Mouse (Mus musculus): ENCODE data around the gene Nhlh2. TPM values are rescaled to one million over a fixed set of nuclear protein-coding genes. Genes with fewer than 3 reads are reported as not detected.
A peak's percentile ranks its signal among the peaks of the same experiment; 100 is the strongest.

Gene Nhlh2
- polyA plus RNA-seq, 1 experiment from 2014 or later = 20.8 TPM

- H3K4me1 ChIP-seq (ENCODE audit: control insufficient read depth, insufficient read depth, low read length) = no peaks in the 10 kb centered on the region
- no peak for ATAC-seq (ENCODE audit: low read depth)
- H3K9me3 ChIP-seq (ENCODE audit: control insufficient read depth, low read length) = no peaks in the 10 kb centered on the region
- no peak overlapping the region for H3K27ac ChIP-seq (ENCODE audit: low read depth, low read length)
- no peaks in the 10 kb centered on the region for H3K27me3 ChIP-seq (ENCODE audit: control insufficient read depth, insufficient read depth, low read length)
- H3K9ac ChIP-seq (replicated peaks; ENCODE audit: low read depth, low read length) = no peak overlapping the region
- H3K36me3 ChIP-seq (ENCODE audit: control insufficient read depth, insufficient read depth, low read length) = no peaks in the 10 kb centered on the region
- no peak overlapping the region for H3K4me2 ChIP-seq (ENCODE audit: low read depth, low read length)
- H3K4me3 ChIP-seq (ENCODE audit: low read depth, low read length) = no peak overlapping the region
- 92% methylated on average over 4 of the region's 4 CpGs for WGBS
Observed at GRCm38 (mm10) chr3:102041632-102042031, 31.8 kb downstream of the Nhlh2 start.

DNA sequence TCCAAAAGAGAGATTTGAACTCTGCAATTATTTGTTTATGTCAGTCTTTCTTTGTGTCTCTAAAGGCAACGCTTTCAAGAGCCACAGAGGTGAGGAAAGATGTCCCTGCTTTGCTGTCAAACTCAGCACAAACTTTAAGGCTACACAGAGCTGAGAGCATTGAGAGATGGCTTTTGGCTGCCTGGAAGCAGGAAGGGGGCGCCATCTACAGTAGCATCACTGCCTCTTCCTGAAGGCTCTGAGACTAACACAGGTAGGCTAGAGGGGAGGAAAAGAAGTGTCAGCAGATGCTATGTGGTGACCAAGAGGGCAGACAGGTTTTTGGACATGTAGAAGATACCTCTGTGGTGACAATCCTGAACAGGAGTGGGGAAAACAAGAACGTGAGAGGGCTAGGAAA lies 35.2 kb downstream of the Nhlh2 start:
- Histone ChIP-seq H3K4me3 (ENCODE audit: low read depth, low read length) (no peak overlapping the region), H3K27me3 (ENCODE audit: control insufficient read depth, insufficient read depth, low read length) (no peaks in the 10 kb centered on the region), H3K4me2 (ENCODE audit: low read depth, low read length) (no peak overlapping the region), H3K9me3 (ENCODE audit: control insufficient read depth, low read length) (no peaks in the 10 kb centered on the region), H3K9ac (replicated peaks; ENCODE audit: low read depth, low read length) (no peak overlapping the region), H3K4me1 (ENCODE audit: control insufficient read depth, insufficient read depth, low read length) (no peaks in the 10 kb centered on the region), H3K36me3 (ENCODE audit: control insufficient read depth, insufficient read depth, low read length) (no peaks in the 10 kb centered on the region), H3K27ac (ENCODE audit: low read depth, low read length) (no peak overlapping the region)
- WGBS = 38% methylated on average over 3 of the region's 3 CpGs
- ATAC-seq (ENCODE audit: low read depth) = no peak

GRCm38 (mm10) chr3:102047532-102047931 lies 37.7 kb downstream of the Nhlh2 start:
- Histone ChIP-seq H3K4me2 (ENCODE audit: low read depth, low read length) (no peak overlapping the region), H3K27ac (ENCODE audit: low read depth, low read length) (no peak overlapping the region), H3K27me3 (ENCODE audit: control insufficient read depth, insufficient read depth, low read length) (no peaks in the 10 kb centered on the region), H3K9me3 (ENCODE audit: control insufficient read depth, low read length) (no peaks in the 10 kb centered on the region), H3K4me3 (ENCODE audit: low read depth, low read length) (no peak overlapping the region), H3K4me1 (ENCODE audit: control insufficient read depth, insufficient read depth, low read length) (no peaks in the 10 kb centered on the region), H3K9ac (replicated peaks; ENCODE audit: low read depth, low read length) (no peak overlapping the region), H3K36me3 (ENCODE audit: control insufficient read depth, insufficient read depth, low read length) (no peaks in the 10 kb centered on the region)
- ATAC-seq (ENCODE audit: low read depth) = no peak
- WGBS = 92% methylated on average over 2 of the region's 2 CpGs

DNA sequence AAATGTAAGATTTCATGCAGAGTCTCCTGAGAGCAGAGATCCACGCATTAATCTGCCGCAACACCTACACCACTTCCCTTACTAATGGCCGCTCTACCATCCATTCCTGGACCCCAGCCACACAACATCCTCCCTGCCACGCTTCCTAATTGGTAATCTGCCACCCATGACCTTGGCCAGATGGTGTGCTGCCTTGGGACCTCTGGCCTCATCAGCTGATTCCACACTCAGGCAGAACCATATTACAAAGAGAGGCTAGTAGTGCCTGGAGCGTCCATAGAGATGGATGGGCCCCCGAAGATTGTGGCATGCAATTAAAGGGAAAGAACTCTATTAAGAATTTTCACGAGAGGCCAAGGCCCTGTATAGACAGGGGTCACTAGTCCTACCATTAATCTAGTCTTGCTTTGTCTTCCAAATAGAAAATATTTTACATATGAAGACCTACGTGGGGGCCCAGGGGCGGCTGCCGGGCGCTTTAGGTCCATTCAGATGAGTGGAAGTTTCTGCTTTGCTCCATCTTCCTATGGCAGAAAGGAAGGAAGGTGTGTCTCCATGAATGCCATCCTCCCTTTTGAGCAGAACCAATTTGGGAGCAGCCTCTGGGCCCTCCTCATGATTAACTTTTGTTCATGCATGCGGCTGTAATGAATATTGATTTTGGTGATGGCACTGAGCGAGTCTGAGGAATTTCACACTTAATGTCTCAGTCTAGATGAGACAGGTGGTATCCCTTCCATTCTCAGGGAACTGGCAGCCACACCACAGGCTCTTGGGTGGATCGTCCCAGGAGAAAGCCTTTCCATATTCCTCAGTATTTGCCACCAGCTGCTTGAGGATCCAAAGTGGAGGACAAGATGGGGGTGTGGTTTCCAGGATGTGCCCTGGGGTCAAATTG lies 39.6 kb downstream of the Nhlh2 start:
- no peaks in the 10 kb centered on the region for H3K36me3 ChIP-seq (ENCODE audit: control insufficient read depth, insufficient read depth, low read length)
- no peak overlapping the region for H3K27ac ChIP-seq (ENCODE audit: low read depth, low read length)
- H3K9me3 ChIP-seq (ENCODE audit: control insufficient read depth, low read length) = no peaks in the 10 kb centered on the region
- no peak overlapping the region for H3K4me3 ChIP-seq (ENCODE audit: low read depth, low read length)
- H3K4me2 ChIP-seq (ENCODE audit: low read depth, low read length) = no peak overlapping the region
- H3K27me3 ChIP-seq (ENCODE audit: control insufficient read depth, insufficient read depth, low read length) = no peaks in the 10 kb centered on the region
- WGBS = 21% methylated on average over 14 of the region's 14 CpGs
- no peak overlapping the region for H3K9ac ChIP-seq (replicated peaks; ENCODE audit: low read depth, low read length)
- no peaks in the 10 kb centered on the region for H3K4me1 ChIP-seq (ENCODE audit: control insufficient read depth, insufficient read depth, low read length)
- ATAC-seq (ENCODE audit: low read depth) = peak; percentile 82

- peak; percentile 33; the same call in 1 of the 2 replicates for ATAC-seq (ENCODE audit: low read depth)
- WGBS = 25% methylated on average over 3 of the region's 3 CpGs
- no peak overlapping the region for H3K27ac ChIP-seq (ENCODE audit: low read depth, low read length)
Observed at GRCm38 (mm10) chr3:102052036-102052435, 42.2 kb downstream of the Nhlh2 start.

GRCm38 (mm10) chr3:102053293-102053692 lies 43.4 kb downstream of the Nhlh2 start:
- Histone ChIP-seq H3K27ac (ENCODE audit: low read depth, low read length) (no peak overlapping the region), H3K36me3 (ENCODE audit: control insufficient read depth, insufficient read depth, low read length) (no peaks in the 10 kb centered on the region), H3K9ac (replicated peaks; ENCODE audit: low read depth, low read length) (no peak overlapping the region), H3K27me3 (ENCODE audit: control insufficient read depth, insufficient read depth, low read length) (no peaks in the 10 kb centered on the region), H3K4me2 (ENCODE audit: low read depth, low read length) (no peak overlapping the region), H3K9me3 (ENCODE audit: control insufficient read depth, low read length) (no peaks in the 10 kb centered on the region), H3K4me3 (ENCODE audit: low read depth, low read length) (no peak overlapping the region), H3K4me1 (ENCODE audit: control insufficient read depth, insufficient read depth, low read length) (no peaks in the 10 kb centered on the region)
- ATAC-seq (ENCODE audit: low read depth) = no peak
- WGBS = 23% methylated on average over 8 of the region's 8 CpGs

More at GRCm38 (mm10) chr3:102052036-102052435, 42.2 kb downstream of the Nhlh2 start:
- Histone ChIP-seq H3K36me3 (ENCODE audit: control insufficient read depth, insufficient read depth, low read length) (no peaks in the 10 kb centered on the region), H3K9me3 (ENCODE audit: control insufficient read depth, low read length) (no peaks in the 10 kb centered on the region), H3K4me1 (ENCODE audit: control insufficient read depth, insufficient read depth, low read length) (no peaks in the 10 kb centered on the region), H3K9ac (replicated peaks; ENCODE audit: low read depth, low read length) (no peak overlapping the region), H3K4me2 (ENCODE audit: low read depth, low read length) (no peak overlapping the region), H3K27me3 (ENCODE audit: control insufficient read depth, insufficient read depth, low read length) (no peaks in the 10 kb centered on the region), H3K4me3 (ENCODE audit: low read depth, low read length) (no peak overlapping the region)

DNA sequence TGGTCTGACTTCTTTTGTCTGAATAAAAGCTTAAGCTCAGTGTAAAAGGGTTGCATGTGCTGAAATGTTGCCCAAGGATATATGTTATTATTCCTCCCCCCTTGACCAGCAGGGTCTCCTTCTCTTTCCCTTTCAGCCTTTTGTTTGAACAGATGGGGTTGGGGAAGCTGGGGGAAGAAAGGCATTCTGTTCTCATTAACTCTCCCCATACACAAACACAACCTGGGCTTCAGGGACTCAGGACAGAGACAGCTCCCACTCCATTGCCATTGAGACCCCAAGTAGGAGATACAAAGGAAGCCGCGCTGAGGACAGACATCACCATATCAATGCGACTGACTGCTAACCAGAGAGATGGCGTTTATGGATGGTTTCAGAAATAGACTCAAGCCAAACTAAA lies 46.0 kb downstream of the Nhlh2 start:
- Histone ChIP-seq H3K27me3 (ENCODE audit: control insufficient read depth, insufficient read depth, low read length) (no peaks in the 10 kb centered on the region), H3K36me3 (ENCODE audit: control insufficient read depth, insufficient read depth, low read length) (no peaks in the 10 kb centered on the region), H3K27ac (ENCODE audit: low read depth, low read length) (0 out of 2 replicates have a peak overlapping the region, but pooled peaks have one; percentile 23), H3K9ac (replicated peaks; ENCODE audit: low read depth, low read length) (no peak overlapping the region), H3K4me3 (ENCODE audit: low read depth, low read length) (no peak overlapping the region), H3K4me1 (ENCODE audit: control insufficient read depth, insufficient read depth, low read length) (no peaks in the 10 kb centered on the region), H3K9me3 (ENCODE audit: control insufficient read depth, low read length) (no peaks in the 10 kb centered on the region), H3K4me2 (ENCODE audit: low read depth, low read length) (no peak overlapping the region)
- ATAC-seq (ENCODE audit: low read depth) = no peak
- 7% methylated on average over 4 of the region's 4 CpGs for WGBS

DNA sequence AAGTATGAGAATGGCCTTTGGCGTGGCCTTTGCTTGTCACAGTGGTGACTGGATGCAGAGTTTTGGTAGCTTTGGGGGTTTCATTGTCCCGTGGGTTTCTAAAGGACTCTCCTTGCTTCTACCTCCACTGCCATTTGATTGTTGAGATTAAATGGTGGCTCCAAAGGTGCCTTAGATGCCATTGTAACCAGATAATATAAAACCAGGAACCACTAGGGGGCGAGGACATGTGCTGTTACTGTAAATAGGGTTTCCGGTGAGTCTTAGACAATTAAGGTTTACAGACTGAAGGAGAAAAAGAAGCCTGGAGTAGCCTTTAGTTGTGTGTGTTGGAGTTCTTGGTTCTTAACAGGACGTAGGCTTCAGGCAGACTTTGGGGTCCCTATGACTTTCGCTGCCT lies 50.2 kb downstream of the Nhlh2 start:
- Histone ChIP-seq H3K27me3 (ENCODE audit: control insufficient read depth, insufficient read depth, low read length) (no peaks in the 10 kb centered on the region), H3K4me2 (ENCODE audit: low read depth, low read length) (no peak overlapping the region), H3K4me3 (ENCODE audit: low read depth, low read length) (no peak overlapping the region), H3K4me1 (ENCODE audit: control insufficient read depth, insufficient read depth, low read length) (no peaks in the 10 kb centered on the region), H3K9ac (replicated peaks; ENCODE audit: low read depth, low read length) (no peak overlapping the region), H3K36me3 (ENCODE audit: control insufficient read depth, insufficient read depth, low read length) (no peaks in the 10 kb centered on the region), H3K9me3 (ENCODE audit: control insufficient read depth, low read length) (no peaks in the 10 kb centered on the region), H3K27ac (ENCODE audit: low read depth, low read length) (no peak overlapping the region)
- no peak for ATAC-seq (ENCODE audit: low read depth)
- 82% methylated on average over 6 of the region's 6 CpGs for WGBS

DNA sequence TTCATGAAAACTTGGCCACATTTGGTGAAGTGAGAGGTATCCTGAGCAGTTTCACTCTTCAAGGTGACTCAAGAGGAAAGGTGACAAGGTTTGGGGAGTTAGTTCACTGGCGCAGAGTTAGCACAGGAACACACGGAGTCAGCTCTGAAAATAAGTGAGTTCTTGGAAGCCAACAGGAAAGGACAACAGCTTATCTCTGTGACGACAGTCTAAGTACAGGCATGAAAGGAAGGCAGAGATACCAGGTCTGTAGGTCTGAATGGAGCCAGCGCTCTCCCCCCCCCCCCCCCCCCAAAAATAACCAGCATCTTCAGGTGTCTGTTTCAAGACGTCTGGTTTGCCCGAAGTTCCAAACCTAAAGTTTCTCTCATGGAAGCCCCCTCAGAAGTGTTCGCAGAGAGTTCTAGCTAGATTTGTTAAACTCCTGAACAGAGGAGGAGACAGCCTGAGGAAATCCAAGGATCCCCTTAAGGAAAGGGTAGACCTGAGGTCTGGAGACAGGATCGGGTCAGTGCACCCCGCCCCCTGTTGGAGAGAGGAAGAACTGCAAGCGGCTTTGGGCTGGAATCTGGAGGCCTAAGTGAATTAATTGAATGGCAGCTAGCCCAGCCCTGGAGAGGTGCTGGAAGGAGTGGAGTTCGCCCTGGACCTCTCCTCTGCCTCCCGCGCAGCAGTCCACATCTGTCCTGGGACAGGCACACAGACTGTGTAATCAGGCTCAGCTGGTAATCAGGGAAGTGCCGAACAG lies 52.2 kb downstream of the Nhlh2 start:
- Histone ChIP-seq H3K4me3 (ENCODE audit: low read depth, low read length) (no peak overlapping the region), H3K36me3 (ENCODE audit: control insufficient read depth, insufficient read depth, low read length) (no peaks in the 10 kb centered on the region), H3K9ac (replicated peaks; ENCODE audit: low read depth, low read length) (no peak overlapping the region), H3K4me2 (ENCODE audit: low read depth, low read length) (no peak overlapping the region), H3K27ac (ENCODE audit: low read depth, low read length) (no peak overlapping the region), H3K27me3 (ENCODE audit: control insufficient read depth, insufficient read depth, low read length) (no peaks in the 10 kb centered on the region), H3K4me1 (ENCODE audit: control insufficient read depth, insufficient read depth, low read length) (no peaks in the 10 kb centered on the region), H3K9me3 (ENCODE audit: control insufficient read depth, low read length) (no peaks in the 10 kb centered on the region)
- ATAC-seq (ENCODE audit: low read depth) = peak; percentile 80
- WGBS = 43% methylated on average over 14 of the region's 14 CpGs
